Mouse (Mus musculus): ENCODE results near the gene Rbpjl. TPM values are rescaled to one million over a fixed set of nuclear protein-coding genes. Genes with fewer than 3 reads are reported as not detected.

Rbpjl gene
- polyA plus RNA-seq, 1 experiment from 2014 or later = 0.15 TPM

GRCm38 (mm10) chr2:164405519-164405918 is 2.6 kb downstream of the Rbpjl start:
- H3K4me2 ChIP-seq (ENCODE audit: low read length) = no peak overlapping the region
- WGBS = 38% methylated on average over 5 of the region's 5 CpGs

GRCm38 (mm10) chr2:164407708-164408107 is 4.8 kb downstream of the Rbpjl start:
- Histone ChIP-seq H3K9ac (ENCODE audit: low read depth, low read length) (no peak overlapping the region), H3K4me3 (ENCODE audit: low read length) (no peak overlapping the region), H3K27ac (ENCODE audit: low read depth, low read length) (no peak overlapping the region), H3K27me3 (replicated peaks; ENCODE audit: control insufficient read depth, insufficient read depth, low read length) (peaks cover 54% of the 10 kb centered on the region), H3K4me1 (ENCODE audit: control insufficient read depth, insufficient read depth, low read depth, low read length) (peaks cover 3% of the 10 kb centered on the region; the same call in 1 of the 2 replicates), H3K9me3 (ENCODE audit: control insufficient read depth, low read length) (no peaks in the 10 kb centered on the region), H3K4me2 (ENCODE audit: low read length) (no peak overlapping the region), H3K36me3 (ENCODE audit: control insufficient read depth, insufficient read depth, low read length) (no peaks in the 10 kb centered on the region)
- WGBS = 1% methylated on average over 22 of the region's 22 CpGs
- peak; percentile 66; the same call in 1 of the 2 replicates for ATAC-seq

More at GRCm38 (mm10) chr2:164405519-164405918, 2.6 kb downstream of the Rbpjl start:
- no peaks in the 10 kb centered on the region for H3K9me3 ChIP-seq (ENCODE audit: control insufficient read depth, low read length)
- peaks cover 70% of the 10 kb centered on the region for H3K27me3 ChIP-seq (replicated peaks; ENCODE audit: control insufficient read depth, insufficient read depth, low read length)
- peaks cover 7% of the 10 kb centered on the region for H3K4me1 ChIP-seq (ENCODE audit: control insufficient read depth, insufficient read depth, low read depth, low read length)
- no peak for ATAC-seq
- no peak overlapping the region for H3K9ac ChIP-seq (ENCODE audit: low read depth, low read length)
- no peak overlapping the region for H3K4me3 ChIP-seq (ENCODE audit: low read length)
- no peak overlapping the region for H3K27ac ChIP-seq (ENCODE audit: low read depth, low read length)
- no peaks in the 10 kb centered on the region for H3K36me3 ChIP-seq (ENCODE audit: control insufficient read depth, insufficient read depth, low read length)

GRCm38 (mm10) chr2:164414167-164414566 is 11.2 kb downstream of the Rbpjl start:
- 33% methylated on average over 28 of the region's 28 CpGs for WGBS
- Histone ChIP-seq H3K9me3 (ENCODE audit: control insufficient read depth, low read length) (no peaks in the 10 kb centered on the region), H3K9ac (ENCODE audit: low read depth, low read length) (peak overlapping the region; percentile 39; the same call in 1 of the 2 replicates), H3K4me3 (ENCODE audit: low read length) (peak overlapping the region; percentile 26), H3K4me2 (ENCODE audit: low read length) (peak overlapping the region; percentile 45), H3K4me1 (ENCODE audit: control insufficient read depth, insufficient read depth, low read depth, low read length) (no peaks in the 10 kb centered on the region), H3K27me3 (replicated peaks; ENCODE audit: control insufficient read depth, insufficient read depth, low read length) (peaks cover 12% of the 10 kb centered on the region), H3K36me3 (ENCODE audit: control insufficient read depth, insufficient read depth, low read length) (no peaks in the 10 kb centered on the region), H3K27ac (ENCODE audit: low read depth, low read length) (no peak overlapping the region)
- ATAC-seq = peak; percentile 34; the same call in 1 of the 2 replicates

- H3K9ac ChIP-seq (ENCODE audit: low read depth, low read length) = peak overlapping the region; percentile 39; the same call in 1 of the 2 replicates
- ATAC-seq = no peak
- H3K36me3 ChIP-seq (ENCODE audit: control insufficient read depth, insufficient read depth, low read length) = no peaks in the 10 kb centered on the region
- H3K4me2 ChIP-seq (ENCODE audit: low read length) = peak overlapping the region; percentile 45
- no peak overlapping the region for H3K27ac ChIP-seq (ENCODE audit: low read depth, low read length)
- no peaks in the 10 kb centered on the region for H3K4me1 ChIP-seq (ENCODE audit: control insufficient read depth, insufficient read depth, low read depth, low read length)
- peaks cover 12% of the 10 kb centered on the region for H3K27me3 ChIP-seq (replicated peaks; ENCODE audit: control insufficient read depth, insufficient read depth, low read length)
- WGBS = 71% methylated on average over 10 of the region's 10 CpGs
- H3K9me3 ChIP-seq (ENCODE audit: control insufficient read depth, low read length) = no peaks in the 10 kb centered on the region
- H3K4me3 ChIP-seq (ENCODE audit: low read length) = peak overlapping the region; percentile 26
These were observed 11.6 kb downstream of the Rbpjl start for GRCm38 (mm10) chr2:164414581-164414980.

- no peaks in the 10 kb centered on the region for H3K36me3 ChIP-seq (ENCODE audit: control insufficient read depth, insufficient read depth, low read length)
- H3K9me3 ChIP-seq (ENCODE audit: control insufficient read depth, low read length) = no peaks in the 10 kb centered on the region
- 0 out of 2 replicates have a peak, but pooled peaks cover 2% of the 10 kb centered on the region for H3K27me3 ChIP-seq (replicated peaks; ENCODE audit: control insufficient read depth, insufficient read depth, low read length)
- no peak overlapping the region for H3K4me3 ChIP-seq (ENCODE audit: low read length)
- no peaks in the 10 kb centered on the region for H3K4me1 ChIP-seq (ENCODE audit: control insufficient read depth, insufficient read depth, low read depth, low read length)
- no peak overlapping the region for H3K27ac ChIP-seq (ENCODE audit: low read depth, low read length)
- 3% methylated on average over 2 of the region's 2 CpGs for WGBS
- H3K4me2 ChIP-seq (ENCODE audit: low read length) = no peak overlapping the region
- no peak for ATAC-seq
- no peak overlapping the region for H3K9ac ChIP-seq (ENCODE audit: low read depth, low read length)
These were observed 14.3 kb downstream of the Rbpjl start for GRCm38 (mm10) chr2:164417198-164417597.

- WGBS = 35% methylated on average over 3 of the region's 3 CpGs
- Histone ChIP-seq H3K9me3 (ENCODE audit: control insufficient read depth, low read length) (no peaks in the 10 kb centered on the region), H3K4me1 (ENCODE audit: control insufficient read depth, insufficient read depth, low read depth, low read length) (no peaks in the 10 kb centered on the region), H3K4me2 (ENCODE audit: low read length) (no peak overlapping the region), H3K27me3 (replicated peaks; ENCODE audit: control insufficient read depth, insufficient read depth, low read length) (0 out of 2 replicates have a peak, but pooled peaks cover 2% of the 10 kb centered on the region), H3K36me3 (ENCODE audit: control insufficient read depth, insufficient read depth, low read length) (no peaks in the 10 kb centered on the region), H3K9ac (ENCODE audit: low read depth, low read length) (no peak overlapping the region), H3K4me3 (ENCODE audit: low read length) (no peak overlapping the region), H3K27ac (ENCODE audit: low read depth, low read length) (no peak overlapping the region)
- ATAC-seq = no peak
These were observed 15.5 kb downstream of the Rbpjl start for GRCm38 (mm10) chr2:164418308-164418875.

- H3K4me1 ChIP-seq (ENCODE audit: control insufficient read depth, insufficient read depth, low read depth, low read length) = no peaks in the 10 kb centered on the region
- H3K36me3 ChIP-seq (ENCODE audit: control insufficient read depth, insufficient read depth, low read length) = no peaks in the 10 kb centered on the region
- no peak for ATAC-seq
- WGBS = 5% methylated on average over 3 of the region's 3 CpGs
- H3K9ac ChIP-seq (ENCODE audit: low read depth, low read length) = no peak overlapping the region
- no peaks in the 10 kb centered on the region for H3K27me3 ChIP-seq (replicated peaks; ENCODE audit: control insufficient read depth, insufficient read depth, low read length)
- no peak overlapping the region for H3K4me2 ChIP-seq (ENCODE audit: low read length)
- no peak overlapping the region for H3K27ac ChIP-seq (ENCODE audit: low read depth, low read length)
- no peak overlapping the region for H3K4me3 ChIP-seq (ENCODE audit: low read length)
- no peaks in the 10 kb centered on the region for H3K9me3 ChIP-seq (ENCODE audit: control insufficient read depth, low read length)
These were observed 16.5 kb downstream of the Rbpjl start for GRCm38 (mm10) chr2:164419489-164419888.

GRCm38 (mm10) chr2:164421306-164421705 is 18.4 kb downstream of the Rbpjl start:
- Histone ChIP-seq H3K27ac (ENCODE audit: low read depth, low read length) (no peak overlapping the region), H3K4me2 (ENCODE audit: low read length) (no peak overlapping the region), H3K9me3 (ENCODE audit: control insufficient read depth, low read length) (no peaks in the 10 kb centered on the region), H3K4me1 (ENCODE audit: control insufficient read depth, insufficient read depth, low read depth, low read length) (no peaks in the 10 kb centered on the region), H3K36me3 (ENCODE audit: control insufficient read depth, insufficient read depth, low read length) (no peaks in the 10 kb centered on the region), H3K9ac (ENCODE audit: low read depth, low read length) (no peak overlapping the region), H3K27me3 (replicated peaks; ENCODE audit: control insufficient read depth, insufficient read depth, low read length) (no peaks in the 10 kb centered on the region), H3K4me3 (ENCODE audit: low read length) (no peak overlapping the region)
- no peak for ATAC-seq
- WGBS = 92% methylated on average over 7 of the region's 7 CpGs

GRCm38 (mm10) chr2:164421979-164422378 is 19.0 kb downstream of the Rbpjl start:
- WGBS = 85% methylated on average over 8 of the region's 8 CpGs

More at GRCm38 (mm10) chr2:164421979-164422378, 19.0 kb downstream of the Rbpjl start:
- no peak for ATAC-seq
- Histone ChIP-seq H3K9ac (ENCODE audit: low read depth, low read length) (no peak overlapping the region), H3K27me3 (replicated peaks; ENCODE audit: control insufficient read depth, insufficient read depth, low read length) (no peaks in the 10 kb centered on the region), H3K4me1 (ENCODE audit: control insufficient read depth, insufficient read depth, low read depth, low read length) (no peaks in the 10 kb centered on the region), H3K4me3 (ENCODE audit: low read length) (no peak overlapping the region), H3K4me2 (ENCODE audit: low read length) (no peak overlapping the region), H3K27ac (ENCODE audit: low read depth, low read length) (no peak overlapping the region), H3K36me3 (ENCODE audit: control insufficient read depth, insufficient read depth, low read length) (no peaks in the 10 kb centered on the region), H3K9me3 (ENCODE audit: control insufficient read depth, low read length) (no peaks in the 10 kb centered on the region)
